Mouse (Mus musculus) kidney, adult 18-20 months (tissue): ENCODE data around the gene Tbl3.
"Not testable (repeated sequence)": the region's sequence is repeated elsewhere in the genome, so short reads cannot be mapped to it uniquely, and the experiment has no call there.

Experiments
- DNase-seq: peaks from one replicate; pipeline ENCODE4 v3.0.0; 2021

The Tbl3 gene

DNA sequence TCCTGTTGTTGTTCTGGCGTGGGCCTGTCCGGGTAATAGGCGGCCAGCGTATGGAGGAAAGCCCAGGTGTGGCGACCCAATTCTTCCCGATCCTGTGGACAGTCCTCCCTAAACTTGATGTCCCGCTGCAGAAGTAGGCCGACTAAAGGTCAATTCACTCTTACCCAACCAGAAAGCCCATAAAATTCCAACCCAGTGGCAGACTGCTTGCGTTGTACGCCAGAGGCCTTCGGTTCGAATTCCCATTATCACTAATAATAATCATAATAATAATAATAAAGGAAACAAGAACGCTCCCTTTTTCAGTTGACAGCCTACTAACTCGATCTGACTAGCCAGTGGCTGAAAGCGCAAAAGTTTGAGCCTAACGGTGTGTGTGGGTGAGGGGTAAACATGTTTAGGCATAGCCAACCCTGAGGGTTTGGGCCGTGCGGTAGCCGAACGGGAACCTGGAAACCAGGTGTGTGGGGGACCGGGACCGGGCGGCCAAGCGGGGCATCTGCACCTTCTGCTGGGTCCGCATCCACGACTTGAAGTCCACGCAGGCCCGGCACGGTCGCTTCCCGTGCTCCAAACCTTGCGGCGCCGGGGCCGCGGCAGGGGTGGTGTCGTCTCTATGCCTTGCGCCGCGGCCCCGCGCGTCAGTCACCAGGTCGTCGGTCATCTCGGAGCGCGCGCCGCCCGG is 12.0 kb downstream of the Tbl3 start:
- DNase-seq, result peak; percentile 34

GRCm38 (mm10) chr17:24692385-24692784 is 15.1 kb downstream of the Tbl3 start:
- no peak for DNase-seq

- no peak for DNase-seq
Observed at GRCm38 (mm10) chr17:24689251-24690081, 18.0 kb downstream of the Tbl3 start, which contains the start of gene Syngr3. Gene Syngr3 (minus strand): TSS chr17:24689955.

GRCm38 (mm10) chr17:24687599-24687998 is 19.9 kb downstream of the Tbl3 start:
- no peak for DNase-seq

DNA sequence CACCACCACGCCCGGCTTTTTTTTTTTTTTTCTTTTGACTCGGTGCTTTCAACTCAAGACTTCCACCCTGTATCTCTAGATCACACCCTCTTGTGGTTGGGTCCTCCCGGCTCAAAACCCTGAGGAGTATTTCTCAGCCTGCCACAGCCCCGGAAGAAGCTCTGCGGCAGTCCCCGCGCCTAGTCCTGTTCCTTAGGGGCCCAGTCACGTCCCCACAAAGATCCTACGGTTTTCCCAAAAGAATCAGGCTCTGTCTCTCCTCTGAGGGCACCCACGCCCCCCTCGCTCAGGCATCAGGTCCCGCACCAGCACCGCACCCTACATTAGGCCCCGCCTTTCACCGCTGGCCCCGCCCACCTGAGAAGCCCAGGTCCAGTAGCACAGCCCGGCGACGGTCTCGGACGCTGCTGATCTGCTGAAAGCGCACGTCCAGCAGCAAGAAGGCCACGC is 20.3 kb downstream of the Tbl3 start:
- DNase-seq, result peak; percentile 70

- peak; percentile 53 for DNase-seq
Observed at GRCm38 (mm10) chr17:24686514-24686913, 20.9 kb downstream of the Tbl3 start.

GRCm38 (mm10) chr17:24677500-24678080 is 29.9 kb downstream of the Tbl3 start:
- no peak for DNase-seq

DNA sequence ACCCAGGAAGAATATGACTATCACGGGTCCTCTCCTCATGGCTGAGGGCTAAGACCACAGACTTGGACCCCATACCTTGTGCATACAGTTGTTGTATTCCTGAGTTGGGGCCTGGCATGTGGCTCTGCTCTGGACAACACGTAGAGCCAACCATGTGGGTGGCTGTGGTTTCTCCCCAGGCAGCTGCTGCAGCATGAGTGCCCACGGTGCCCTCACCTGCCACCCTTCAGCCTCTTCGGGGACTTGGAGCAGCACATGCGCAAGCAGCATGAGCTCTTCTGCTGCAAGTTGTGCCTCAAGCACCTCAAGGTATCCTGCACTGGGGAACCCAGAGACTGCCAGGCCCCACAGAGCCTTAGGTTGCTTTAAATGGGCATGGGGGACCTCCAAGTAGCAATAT is 30.6 kb downstream of the Tbl3 start:
- DNase-seq, result no peak

DNA sequence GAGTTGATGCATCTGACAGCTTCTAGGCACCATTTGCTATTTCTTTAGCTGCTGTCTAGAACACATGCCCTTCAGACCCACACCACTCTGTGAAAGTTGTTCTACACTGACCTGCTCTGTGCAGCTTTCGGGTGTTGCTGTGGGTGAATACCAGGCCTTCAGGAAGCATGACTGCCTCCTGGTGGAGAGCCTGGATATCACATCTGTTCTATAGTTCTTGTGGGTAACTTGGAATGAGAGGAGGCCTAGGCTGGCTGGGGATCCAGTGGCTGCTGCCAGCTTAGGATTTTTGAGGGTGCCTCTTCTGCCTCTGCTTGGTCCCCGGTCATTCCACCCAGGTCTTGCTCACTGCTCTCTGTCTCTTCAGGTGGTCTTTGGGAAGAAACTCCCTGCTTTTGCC is 31.3 kb downstream of the Tbl3 start:
- peak; percentile 60 for DNase-seq

- no peak for DNase-seq
Observed at GRCm38 (mm10) chr17:24674277-24674676, 33.2 kb downstream of the Tbl3 start.

GRCm38 (mm10) chr17:24672141-24672540 is 35.3 kb downstream of the Tbl3 start:
- peak; percentile 61 for DNase-seq

- DNase-seq, result no peak
Observed at GRCm38 (mm10) chr17:24671346-24671745, 36.1 kb downstream of the Tbl3 start.

DNA sequence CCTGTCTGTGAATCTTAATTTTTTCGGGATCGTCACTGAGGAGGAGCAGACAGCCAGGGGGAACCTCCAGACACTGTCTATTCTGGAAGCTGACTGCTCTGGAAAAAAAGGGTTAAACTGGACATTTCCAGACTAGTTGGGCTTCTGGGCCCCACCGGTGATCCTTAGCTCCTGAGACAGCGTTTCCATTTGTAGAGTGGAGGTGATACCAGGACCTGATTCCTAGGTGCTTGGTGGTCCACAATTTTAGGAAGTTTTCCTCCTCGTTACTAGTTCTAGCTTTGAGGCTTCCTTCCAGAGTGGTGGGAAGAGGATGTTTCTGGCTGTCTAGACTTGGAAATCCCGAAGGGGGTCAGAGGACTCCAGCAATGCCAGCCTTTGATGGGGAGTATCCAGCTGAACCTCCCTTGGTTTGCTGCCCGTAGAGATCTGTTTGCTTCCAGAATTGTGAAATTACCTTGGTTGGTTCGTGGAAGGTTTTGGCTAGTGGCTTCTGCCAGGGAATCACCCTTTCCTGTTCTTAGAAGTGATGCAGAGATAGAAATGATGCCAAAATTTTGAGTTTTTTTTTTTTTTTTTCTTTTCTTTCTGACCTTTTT is 37.1 kb downstream of the Tbl3 start:
- DNase-seq, result no peak

GRCm38 (mm10) chr17:24669545-24670245 is 37.8 kb downstream of the Tbl3 start, which contains the start of gene Zfp598:
Gene Zfp598 (plus strand): TSS chr17:24669687.
- peak; percentile 95 for DNase-seq

DNA sequence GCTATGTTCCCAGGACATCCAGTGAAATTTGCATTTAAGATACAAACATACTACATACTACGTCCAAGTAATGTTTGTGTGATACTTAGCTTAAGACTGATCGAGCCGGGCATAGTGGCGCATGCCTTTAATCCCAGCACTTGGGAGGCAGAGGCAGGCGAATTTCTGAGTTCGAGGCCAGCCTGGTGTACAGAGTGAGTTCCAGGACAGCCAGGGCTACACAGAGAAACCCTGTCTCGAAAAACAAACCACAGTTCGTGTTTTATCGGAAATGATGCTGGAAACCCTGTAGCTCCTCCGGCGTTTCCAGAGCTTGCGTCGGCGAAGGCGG is 38.3 kb downstream of the Tbl3 start:
- DNase-seq, result not testable (repeated sequence)

GRCm38 (mm10) chr17:24667416-24667815 is 40.0 kb downstream of the Tbl3 start:
- peak; percentile 74 for DNase-seq

GRCm38 (mm10) chr17:24667011-24667410 is 40.4 kb downstream of the Tbl3 start:
- DNase-seq, result not testable (repeated sequence)

DNA sequence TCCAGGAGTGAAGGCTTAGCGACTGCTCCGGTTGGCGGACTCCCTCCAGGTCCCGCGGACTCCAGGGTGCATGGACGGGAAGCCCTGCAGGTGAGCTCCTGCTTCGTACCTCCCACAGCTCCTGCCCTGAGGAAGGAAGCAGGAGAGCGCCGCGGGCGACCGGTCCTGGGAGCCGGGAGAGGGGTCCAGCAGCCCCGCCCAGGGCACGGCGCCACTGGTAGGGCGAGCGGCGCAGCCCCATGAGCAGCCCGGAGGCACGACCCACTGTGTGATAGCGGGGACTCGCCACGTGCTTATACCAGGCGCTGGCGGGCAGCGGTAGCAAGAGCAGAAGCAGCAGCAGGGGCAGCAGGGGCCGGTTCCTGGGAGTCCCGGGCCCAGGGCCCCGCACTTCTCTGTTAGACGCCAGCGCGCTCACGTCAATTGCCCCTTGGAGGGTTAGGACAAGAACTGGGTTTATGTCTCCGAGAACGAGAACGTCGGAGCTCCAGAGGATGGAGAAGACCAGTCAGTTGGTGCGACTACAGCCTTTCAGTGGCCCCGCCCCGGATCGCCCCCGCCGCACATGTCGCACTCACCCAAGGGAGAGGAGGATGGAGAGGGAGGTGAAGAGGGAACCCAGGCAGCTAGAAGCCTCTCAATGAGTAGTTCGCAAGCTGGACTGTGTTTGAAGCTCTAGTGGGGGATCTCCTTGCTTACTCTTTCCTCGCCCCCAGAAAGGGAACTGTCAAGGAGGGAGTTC is 49.3 kb downstream of the Tbl3 start, which contains the start of gene Npw:
TSS of gene Npw (minus strand) at position 441 of the 742 bp plus-strand sequence.
- DNase-seq, result peak; percentile 29

GRCm38 (mm10) chr17:24654969-24655368 is 52.5 kb downstream of the Tbl3 start:
- DNase-seq, result no peak

DNA sequence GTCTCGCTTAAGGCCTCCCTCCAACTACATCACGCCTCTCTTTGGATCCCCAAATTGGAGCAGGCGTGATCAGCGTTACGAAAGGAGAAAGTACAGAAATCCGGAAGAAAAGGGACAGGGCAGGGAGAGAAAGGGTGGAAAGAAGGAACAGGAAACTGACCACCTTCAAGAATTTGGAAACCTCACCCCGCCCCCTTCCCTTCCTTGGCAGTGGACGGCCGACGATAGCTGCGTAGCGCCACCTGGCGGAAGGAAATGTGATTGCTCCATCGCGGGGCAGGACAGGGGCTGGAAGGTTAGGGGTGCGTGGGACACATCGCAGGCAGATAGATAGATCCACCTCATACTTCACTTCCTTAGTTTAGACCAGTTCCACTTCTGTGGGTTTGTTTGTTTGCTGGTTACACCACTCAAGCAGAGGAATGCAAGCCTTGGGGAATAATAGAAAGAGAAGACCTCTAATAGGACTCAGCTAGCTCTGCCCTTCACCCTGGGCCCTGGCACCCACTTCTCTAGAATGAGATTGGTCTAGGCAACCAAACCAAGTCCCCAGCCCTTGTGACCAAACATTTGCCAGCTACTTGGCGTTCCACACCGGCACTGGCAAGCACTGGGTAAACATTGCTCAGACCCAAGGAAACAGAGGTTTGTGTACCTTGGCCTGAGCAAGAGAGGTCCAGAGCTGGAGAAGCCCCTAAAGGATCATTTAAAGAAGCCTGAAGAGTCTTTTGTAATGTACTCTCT is 53.3 kb downstream of the Tbl3 start:
- peak; percentile 83 for DNase-seq

- no peak for DNase-seq
Observed at GRCm38 (mm10) chr17:24651835-24652234, 55.6 kb downstream of the Tbl3 start.
